In genomic region chr7:132781130-132781814, GRCm38 (mm10) we compare ENCODE assay signal across 7 mouse cellular contexts. TPM values are rescaled to one million over a fixed set of nuclear protein-coding genes. Genes with fewer than 3 reads are reported as not detected.
DNase-seq lines count a peak whose midpoint lies in the region; ATAC-seq and TF ChIP-seq lines count a peak whose summit lies in the region.

No protein-coding gene starts in this region.

- no peak for TF ChIP-seq CTCF in liver, adult 2 months (IDR thresholded peaks at IDR 0.05; ENCODE audit: low read depth, low read length)

- H3K4me2 ChIP-seq in embryonic facial prominence, embryonic 15.5 days (replicated peaks) = no peak overlapping the region
- peak overlapping the region; percentile 13; the same call in 1 of the 2 replicates for H3K4me2 ChIP-seq in limb, embryonic 14.5 days (replicated peaks; ENCODE audit: low read depth, low read length, severe bottlenecking)
- H3K4me2 ChIP-seq in stomach, embryonic 14.5 days (replicated peaks; ENCODE audit: low read depth, low read length) = no peak overlapping the region

- no peak overlapping the region for H3K9ac ChIP-seq in liver, adult 2 months (ENCODE audit: low read depth, low read length)
- no peak overlapping the region for H3K9ac ChIP-seq in embryonic facial prominence, embryonic 15.5 days
- no peak overlapping the region for H3K9ac ChIP-seq in limb, embryonic 14.5 days (ENCODE audit: low read depth, low read length, severe bottlenecking)
- no peak overlapping the region for H3K9ac ChIP-seq in stomach, embryonic 14.5 days (replicated peaks; ENCODE audit: low read depth, low read length)

- TF ChIP-seq POLR2A in liver, adult 2 months (IDR thresholded peaks at IDR 0.05; ENCODE audit: extremely low read depth, insufficient read depth, low read length) = no peak
- TF ChIP-seq POLR2A in limb, embryonic 14.5 days (IDR thresholded peaks at IDR 0.05; ENCODE audit: borderline replicate concordance, extremely low read depth, insufficient read depth, insufficient read length) = no peak

- H3K36me3 ChIP-seq in liver, adult 2 months (ENCODE audit: control insufficient read depth, insufficient read depth, low read length) = no peaks in the 10 kb centered on the region
- peaks cover 17% of the 10 kb centered on the region for H3K36me3 ChIP-seq in embryonic facial prominence, embryonic 15.5 days
- H3K36me3 ChIP-seq in limb, embryonic 14.5 days (ENCODE audit: control insufficient read depth, insufficient read depth, low read length) = peaks cover 18% of the 10 kb centered on the region; the same call in 1 of the 2 replicates
- H3K36me3 ChIP-seq in stomach, embryonic 14.5 days (ENCODE audit: control insufficient read depth, insufficient read depth, low read length) = peaks cover 7% of the 10 kb centered on the region; the same call in 1 of the 2 replicates

- no peak for DNase-seq in liver, adult 2 months (ENCODE audit: extremely low read depth, low read depth, low spot score)
- no peak for DNase-seq in liver
- DNase-seq in limb, embryonic 14.5 days (ENCODE audit: low spot score) = peak; percentile 55
- no peak for DNase-seq in adrenal gland, adult 8-10 months
- no peak for DNase-seq in spleen, adult 18-20 months

- no peak for ATAC-seq in embryonic facial prominence, embryonic 15.5 days (ENCODE audit: insufficient number of reproducible peaks, low FRiP score, low TSS enrichment, low read depth)
- peak; percentile 44; the same call in 1 of the 2 replicates for ATAC-seq in limb, embryonic 14.5 days (ENCODE audit: low FRiP score, low read depth)
- ATAC-seq in stomach, embryonic 14.5 days (ENCODE audit: insufficient number of reproducible peaks, insufficient read depth, low FRiP score, low read depth) = no peak

- H3K4me3 ChIP-seq in liver, adult 2 months (ENCODE audit: insufficient read depth, low read depth, low read length) = no peak overlapping the region
- no peak overlapping the region for H3K4me3 ChIP-seq in embryonic facial prominence, embryonic 15.5 days (replicated peaks)
- no peak overlapping the region for H3K4me3 ChIP-seq in limb, embryonic 14.5 days (replicated peaks; ENCODE audit: low read length)
- H3K4me3 ChIP-seq in stomach, embryonic 14.5 days (ENCODE audit: low read depth, low read length) = no peak overlapping the region

- 57% methylated on average over 7 of the region's 7 CpGs for WGBS in liver, adult 2 months
- 41% methylated on average over 7 of the region's 7 CpGs for WGBS in embryonic facial prominence, embryonic 15.5 days
- WGBS in limb, embryonic 14.5 days = 33% methylated on average over 7 of the region's 7 CpGs
- WGBS in stomach, embryonic 14.5 days = 28% methylated on average over 7 of the region's 7 CpGs

- no peaks in the 10 kb centered on the region for H3K9me3 ChIP-seq in embryonic facial prominence, embryonic 15.5 days (replicated peaks)
- no peaks in the 10 kb centered on the region for H3K9me3 ChIP-seq in limb, embryonic 14.5 days (ENCODE audit: control insufficient read depth, low read length)
- no peaks in the 10 kb centered on the region for H3K9me3 ChIP-seq in stomach, embryonic 14.5 days (ENCODE audit: control insufficient read depth, low read depth, low read length)

- peak overlapping the region; percentile 27; the same call in 1 of the 2 replicates for H3K27ac ChIP-seq in liver, adult 2 months (replicated peaks; ENCODE audit: insufficient read depth, low read depth, low read length)
- peak overlapping the region; percentile 35 for H3K27ac ChIP-seq in embryonic facial prominence, embryonic 15.5 days (replicated peaks)
- peak overlapping the region; percentile 67 for H3K27ac ChIP-seq in limb, embryonic 14.5 days (replicated peaks; ENCODE audit: low read depth, low read length)
- peak overlapping the region; percentile 1; the same call in 1 of the 2 replicates for H3K27ac ChIP-seq in stomach, embryonic 14.5 days (ENCODE audit: low read length)

- H3K27me3 ChIP-seq in liver, adult 2 months (ENCODE audit: control insufficient read depth, insufficient read depth, low read length) = no peaks in the 10 kb centered on the region
- no peaks in the 10 kb centered on the region for H3K27me3 ChIP-seq in embryonic facial prominence, embryonic 15.5 days
- no peaks in the 10 kb centered on the region for H3K27me3 ChIP-seq in limb, embryonic 14.5 days (ENCODE audit: control insufficient read depth, insufficient read depth, low read length)
- no peaks in the 10 kb centered on the region for H3K27me3 ChIP-seq in stomach, embryonic 14.5 days (ENCODE audit: control insufficient read depth, insufficient read depth, low read length)

- H3K4me1 ChIP-seq in liver, adult 2 months (ENCODE audit: control insufficient read depth, insufficient read depth, low read length) = peaks cover 39% of the 10 kb centered on the region
- H3K4me1 ChIP-seq in embryonic facial prominence, embryonic 15.5 days = peaks cover 38% of the 10 kb centered on the region
- peaks cover 43% of the 10 kb centered on the region for H3K4me1 ChIP-seq in limb, embryonic 14.5 days (ENCODE audit: control insufficient read depth, insufficient read depth, low read length)
- H3K4me1 ChIP-seq in stomach, embryonic 14.5 days (ENCODE audit: control insufficient read depth, insufficient read depth, low read length) = peaks cover 17% of the 10 kb centered on the region

- peaks cover 3% of the 10 kb centered on the region; the same call in 1 of the 2 replicates for H3K79me2 ChIP-seq in liver, adult 2 months (ENCODE audit: control insufficient read depth, insufficient read depth, low read length)

RNA-seq across cellular contexts. Expression of gene Fam53b, which starts 32.4 kb away (rescaled TPM):
- total RNA-seq in liver, adult 2 months (2014; rRNA removed) = 4.3 and 7.6 TPM in 2 replicates
- 9.1 and 9.9 TPM in 2 replicates for polyA plus RNA-seq in liver, adult 2 months (2012; rRNA removed)
- 21.6 and 22.5 TPM in 2 replicates for polyA plus RNA-seq in embryonic facial prominence, embryonic 15.5 days (2015; fragmentation: Nextera tagmentation; extraction: Ambion mirVana)
- polyA plus RNA-seq in limb, embryonic 14.5 days (2012; rRNA removed) = 15.1 and 17.3 TPM in 2 replicates
- polyA plus RNA-seq in limb, embryonic 14.5 days (2014; fragmentation: Nextera tagmentation; extraction: Ambion mirVana) = 20.8 and 25.0 TPM in 2 replicates
- 16.4 and 17.2 TPM in 2 replicates for polyA plus RNA-seq in stomach, embryonic 14.5 days (2014; fragmentation: Nextera tagmentation; extraction: Ambion mirVana)
- total RNA-seq in adrenal gland, adult 8-10 months (2022) = 100 to 1,000 TPM in 1 of 4 experiments, 10 to 100 TPM in 3; 84.3 to 115 (median 87.7) TPM

Comparison
In these comparisons a context has a peak if more than half of its experiments do, and no peak if none do; other contexts are left out.
1. H3K27ac ChIP-seq: peak in every context shown above with its lines; median percentile 67 in limb, embryonic 14.5 days; 35 in embryonic facial prominence, embryonic 15.5 days; 27 in liver, adult 2 months; 1 in stomach, embryonic 14.5 days.